Mouse (Mus musculus) CH12.LX (cell line): ENCODE results near the gene Rcvrn. TPM values are rescaled to one million over a fixed set of nuclear protein-coding genes. Genes with fewer than 3 reads are reported as not detected.

Source experiments
- DNase-seq: peaks from one replicate; pipeline ENCODE4 v3.0.0-alpha.2; 2013; ENCODE audit errors: extremely low read depth
- H3K27ac ChIP-seq: 2 replicates; pipeline ENCODE4 v1.5.1; 2012; ENCODE audit warnings: low read depth, mild to moderate bottlenecking, control low read depth, moderate library complexity; ENCODE audit not compliant: insufficient read depth
- H3K27me3 ChIP-seq: replicated peaks from 2 replicates; pipeline ENCODE3; 2012; ENCODE audit warnings: inconsistent platforms
- H3K36me3 ChIP-seq, 2 experiments: replicated peaks in 1 of 2; 2 replicates each; pipeline versions ENCODE3 to v1.6.1; 2012; ENCODE audit warnings: inconsistent platforms in 1 of 2, low read length in 1 of 2, mild to moderate bottlenecking in 1 of 2, mixed read lengths in 1 of 2, moderate library complexity in 1 of 2; ENCODE audit not compliant: control insufficient read depth in 1 of 2, insufficient read depth in 1 of 2
- H3K4me1 ChIP-seq, 2 experiments: 2 replicates each; pipeline ENCODE4 v1.6.1; 2012; ENCODE audit warnings: inconsistent platforms in 1 of 2, moderate library complexity in 1 of 2; ENCODE audit not compliant: insufficient read depth in 2 of 2, control insufficient read depth in 1 of 2
- H3K4me2 ChIP-seq: 2 replicates; pipeline ENCODE4 v1.6.1; 2012; ENCODE audit warnings: low read depth, mild to moderate bottlenecking, control low read depth; ENCODE audit not compliant: poor library complexity, insufficient read depth, severe bottlenecking
- H3K4me3 ChIP-seq, 3 experiments: fragments of 150-350 bp in 1 of 3; sonication (generic) in 1 of 3; replicated peaks in 1 of 3; 2 replicates each; pipeline versions ENCODE3 to v1.5.1; 2011 to 2012; ENCODE audit warnings: low read depth in 2 of 3, low read length in 2 of 3, mild to moderate bottlenecking in 2 of 3, moderate library complexity in 2 of 3, control low read depth in 1 of 3, improper control_type of control experiment in 1 of 3, inconsistent platforms in 1 of 3, mixed read lengths in 1 of 3; ENCODE audit not compliant: poor library complexity in 1 of 3
- H3K79me2 ChIP-seq: replicated peaks from 2 replicates; pipeline ENCODE4 v1.6.1; 2012; ENCODE audit warnings: mild to moderate bottlenecking, moderate library complexity; ENCODE audit not compliant: control insufficient read depth, poor library complexity, insufficient read depth, severe bottlenecking; ENCODE audit errors: extremely low read depth
- H3K9ac ChIP-seq: 2 replicates; pipeline ENCODE4 v1.6.1; 2012; ENCODE audit warnings: low read depth, mild to moderate bottlenecking, control low read depth, moderate library complexity; ENCODE audit not compliant: insufficient read depth
- H3K9me3 ChIP-seq: replicated peaks from 2 replicates; pipeline ENCODE3; 2012; ENCODE audit warnings: low read length, inconsistent platforms, mixed read lengths
- BHLHE40 ChIP-seq: IDR thresholded peaks from 2 replicates; pipeline ENCODE4 v1.6.1; 2011; ENCODE audit warnings: mild to moderate bottlenecking, low read depth, low read length, improper control_type of control experiment
- CHD1 ChIP-seq: IDR thresholded peaks from 2 replicates; pipeline ENCODE4 v1.6.1; 2012; ENCODE audit warnings: low read depth, low read length, improper control_type of control experiment, inconsistent platforms
- CHD2 ChIP-seq: IDR thresholded peaks from 2 replicates; pipeline ENCODE4 v1.6.1; 2011; ENCODE audit warnings: low read length, improper control_type of control experiment
- E2F4 ChIP-seq: IDR thresholded peaks from 2 replicates; pipeline ENCODE4 v1.6.1; 2011; ENCODE audit warnings: low read depth, low read length, improper control_type of control experiment; ENCODE audit not compliant: insufficient replicate concordance
- ELF1 ChIP-seq: IDR thresholded peaks from 2 replicates; pipeline ENCODE4 v1.6.1; 2014; ENCODE audit warnings: low read depth, mild to moderate bottlenecking, inconsistent platforms, low read length, improper control_type of control experiment
- EP300 ChIP-seq: IDR thresholded peaks from 2 replicates; pipeline ENCODE4 v1.6.1; 2011; ENCODE audit warnings: low read length, improper control_type of control experiment
- GABPA ChIP-seq: IDR thresholded peaks from 2 replicates; pipeline ENCODE4 v1.6.1; 2012; ENCODE audit warnings: low read depth, low read length, improper control_type of control experiment, inconsistent platforms; ENCODE audit not compliant: insufficient replicate concordance
- HCFC1 ChIP-seq: IDR thresholded peaks from 2 replicates; pipeline ENCODE4 v1.6.1; 2012; ENCODE audit warnings: low read depth, mild to moderate bottlenecking, inconsistent platforms, low read length, improper control_type of control experiment
- IRF4 ChIP-seq: IDR thresholded peaks from 2 replicates; pipeline ENCODE4 v1.6.1; 2014; ENCODE audit warnings: low read depth, mild to moderate bottlenecking, inconsistent platforms, low read length, improper control_type of control experiment
- JUN ChIP-seq: IDR thresholded peaks from 2 replicates; pipeline ENCODE4 v1.6.1; 2011; ENCODE audit warnings: low read depth, mild to moderate bottlenecking, low read length, improper control_type of control experiment, moderate library complexity; ENCODE audit not compliant: insufficient read depth
- JUND ChIP-seq: conservative IDR thresholded peaks from 2 replicates; pipeline ENCODE4 v1.6.1; 2011; ENCODE audit warnings: low read depth, low read length, improper control_type of control experiment
- MAX ChIP-seq: IDR thresholded peaks from 2 replicates; pipeline ENCODE4 v1.6.1; 2011; ENCODE audit warnings: low read length, improper control_type of control experiment
- MAZ ChIP-seq: IDR thresholded peaks from 2 replicates; pipeline ENCODE4 v1.6.1; 2012; ENCODE audit warnings: low read depth, mild to moderate bottlenecking, inconsistent platforms, low read length, improper control_type of control experiment, moderate library complexity
- MYC ChIP-seq: IDR thresholded peaks from 2 replicates; pipeline ENCODE4 v1.6.1; 2011; ENCODE audit warnings: low read depth, mild to moderate bottlenecking, improper control_type of control experiment, low read length
- NELFE ChIP-seq: IDR thresholded peaks from 2 replicates; pipeline ENCODE4 v1.6.1; 2011; ENCODE audit warnings: low read depth, low read length, improper control_type of control experiment
- NRF1 ChIP-seq: IDR thresholded peaks from 2 replicates; pipeline ENCODE4 v1.6.1; 2014; ENCODE audit warnings: low read depth, mild to moderate bottlenecking, inconsistent platforms, low read length, improper control_type of control experiment, moderate library complexity
- PAX5 ChIP-seq: IDR thresholded peaks from 2 replicates; pipeline ENCODE4 v1.6.1; 2012; ENCODE audit warnings: low read length, inconsistent platforms, mixed read lengths
- POLR2A ChIP-seq: IDR thresholded peaks from 2 replicates; pipeline ENCODE4 v1.6.1; 2011; ENCODE audit warnings: low read depth, mild to moderate bottlenecking, improper control_type of control experiment, low read length
- POLR2AphosphoS2 ChIP-seq: IDR thresholded peaks from 2 replicates; pipeline ENCODE4 v1.6.1; 2011; ENCODE audit warnings: low read depth, low read length, improper control_type of control experiment
- RAD21 ChIP-seq: IDR thresholded peaks from 2 replicates; pipeline ENCODE4 v1.6.1; 2011; ENCODE audit warnings: low read depth, mild to moderate bottlenecking, low read length, improper control_type of control experiment, moderate library complexity
- SMC3 ChIP-seq: IDR thresholded peaks from 2 replicates; pipeline ENCODE4 v1.6.1; 2011; ENCODE audit warnings: low read depth, low read length, improper control_type of control experiment
- TBP ChIP-seq: conservative IDR thresholded peaks from 2 replicates; pipeline ENCODE4 v1.6.1; 2011; ENCODE audit warnings: low read depth, low read length, improper control_type of control experiment
- UBTF ChIP-seq: IDR thresholded peaks from 2 replicates; pipeline ENCODE4 v1.6.1; 2012; ENCODE audit warnings: low read depth, mild to moderate bottlenecking, inconsistent platforms, low read length, improper control_type of control experiment, moderate library complexity
- USF1 ChIP-seq: IDR thresholded peaks from 2 replicates; pipeline ENCODE4 v1.6.1; 2014; ENCODE audit warnings: low read depth, mild to moderate bottlenecking, inconsistent platforms, low read length, improper control_type of control experiment
- ZC3H11A ChIP-seq: IDR thresholded peaks from 2 replicates; pipeline ENCODE4 v1.6.1; 2012; ENCODE audit warnings: low read depth, mild to moderate bottlenecking, inconsistent platforms, low read length, improper control_type of control experiment
- ZKSCAN1 ChIP-seq: IDR thresholded peaks from 2 replicates; pipeline ENCODE4 v1.6.1; 2012; ENCODE audit warnings: low read depth, inconsistent platforms, low read length, improper control_type of control experiment, borderline replicate concordance
- ZNF384 ChIP-seq: IDR thresholded peaks from 2 replicates; pipeline ENCODE4 v1.6.1; 2012; ENCODE audit warnings: low read depth, low read length, improper control_type of control experiment, inconsistent platforms
- dilution Hi-C: fragments of 300-500 bp; cut with MboI; formaldehyde crosslinking; loops from 2 replicates; pipeline ENCODE4 v1.14.3; 2020; ENCODE audit warnings: low sequenced_read_pairs; ENCODE audit not compliant: extremely low pct_unique_long_range_greater_than_20kb, extremely low pct_ligation_motif_present
- in situ Hi-C: fragments of 300-500 bp; cut with MboI; formaldehyde crosslinking; loops from 3 replicates; pipeline ENCODE4 v1.14.3; 2019; ENCODE audit warnings: low sequenced_read_pairs, low pct_ligation_motif_present, low pct_unique_long_range_greater_than_20kb, mixed read lengths
- polyA plus RNA-seq: library from polyadenylated mRNA; unstranded; fragments of >175 nt; gene quantifications from 2 replicates; pipeline ENCODE4 v1.2.1, GENCODE M21; 2012; ENCODE audit warnings: low read depth; ENCODE audit not compliant: insufficient read length
- total RNA-seq, 2 experiments: library from RNA; depleted of rRNA; stranded (reverse); fragments of 300-350 nt in 1 of 2; fragments of >200 nt in 1 of 2; gene quantifications; 2 replicates each; pipeline ENCODE4 v1.2.3; 2012 to 2014

Rcvrn gene
- total and polyA plus RNA-seq, 3 experiments: not detected

DNA sequence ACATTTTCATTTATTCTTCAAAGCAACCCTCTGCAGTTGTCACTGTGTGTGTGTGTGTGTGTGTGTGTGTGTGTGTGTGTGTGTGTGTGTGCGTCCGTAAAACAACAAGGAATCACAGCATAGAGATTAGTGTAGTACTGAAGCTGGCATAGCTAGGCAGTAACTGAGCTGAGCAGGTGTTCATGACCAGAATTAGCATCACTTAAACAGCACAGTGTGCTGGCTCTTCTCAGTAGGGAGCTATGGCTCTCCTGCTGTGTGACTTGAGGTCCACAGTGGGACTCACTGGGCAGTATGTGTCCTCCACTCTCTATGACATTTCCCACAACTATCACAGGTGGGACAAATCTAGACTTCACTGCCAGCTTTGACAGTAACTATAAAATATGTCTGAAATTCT, 35.9 kb downstream of the Rcvrn start:
- H3K4me3 ChIP-seq: no peak overlapping the region
- dilution Hi-C loops: no loop called here
- H3K4me1 ChIP-seq: peaks cover 17 to 39% of the 10 kb centered on the region in 2 experiments
- TF ChIP-seq USF1 (no peak), NRF1 (no peak)
- TF ChIP-seq, all 38 proteins: peak for 0
- H3K9ac ChIP-seq: no peak overlapping the region
- H3K27me3 ChIP-seq: no peaks in the 10 kb centered on the region
- no peaks in the 10 kb centered on the region for H3K79me2 ChIP-seq
- peaks cover 0 to 2% of the 10 kb centered on the region in 2 experiments for H3K36me3 ChIP-seq
- H3K27ac ChIP-seq: no peak overlapping the region; the same call in 1 of the 2 replicates
- in situ Hi-C loops: no loop called here
- H3K4me2 ChIP-seq: no peak overlapping the region
- DNase-seq: no peak
- H3K9me3 ChIP-seq: peaks cover 24% of the 10 kb centered on the region

DNA sequence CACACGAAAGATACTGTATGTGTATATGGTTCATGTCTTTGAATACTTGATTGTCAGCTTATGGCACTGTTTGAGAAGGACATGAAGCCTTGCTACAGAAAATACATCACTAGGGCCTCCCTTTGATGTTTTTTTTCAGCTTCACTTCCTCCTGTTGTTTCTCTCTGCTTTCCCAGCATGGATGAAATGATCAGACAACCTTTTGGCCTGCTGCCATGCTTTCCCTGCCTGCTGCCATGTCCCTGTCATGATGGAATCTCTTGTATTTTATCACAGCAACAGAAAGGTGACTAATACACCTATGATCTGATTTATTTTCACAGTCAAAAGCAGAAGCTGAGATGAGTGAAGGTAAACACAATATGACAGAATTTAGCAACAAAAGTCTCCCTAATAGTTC, 38.6 kb downstream of the Rcvrn start:
- Histone ChIP-seq H3K27ac (peak overlapping the region; percentile 66), H3K4me2 (no peak overlapping the region), H3K4me1 (peaks cover 31 to 65% of the 10 kb centered on the region in 2 experiments), H3K79me2 (no peaks in the 10 kb centered on the region), H3K9me3 (peaks cover 16% of the 10 kb centered on the region), H3K9ac (no peak overlapping the region), H3K4me3 (no peak overlapping the region), H3K36me3 (peaks cover 0 to 2% of the 10 kb centered on the region in 2 experiments), H3K27me3 (no peaks in the 10 kb centered on the region)
- dilution Hi-C loops: no loop called here
- peak; percentile 40; the same call in 1 of the 2 replicates for TF ChIP-seq ZNF384
- no peak for TF ChIP-seq CHD2
- TF ChIP-seq PAX5: no peak
- no peak for TF ChIP-seq GABPA
- no peak for TF ChIP-seq ZC3H11A
- TF ChIP-seq MAX: no peak
- no peak for TF ChIP-seq NRF1
- DNase-seq: no peak
- in situ Hi-C loops: no loop called here

GRCm38 (mm10) chr11:67734597-67734996, 39.5 kb downstream of the Rcvrn start:
- in situ Hi-C loops (no loop called here), dilution Hi-C loops (no loop called here)
- Histone ChIP-seq H3K27ac (peak overlapping the region; percentile 75), H3K27me3 (no peaks in the 10 kb centered on the region), H3K4me2 (peak overlapping the region; percentile 88), H3K9ac (no peak overlapping the region), H3K4me1 (peaks cover 30 to 68% of the 10 kb centered on the region in 2 experiments), H3K9me3 (peaks cover 16% of the 10 kb centered on the region), H3K4me3 (no peak overlapping the region), H3K79me2 (no peaks in the 10 kb centered on the region), H3K36me3 (peaks cover 0 to 2% of the 10 kb centered on the region in 2 experiments)
- peak; percentile 98 for DNase-seq
- TF ChIP-seq ZKSCAN1: no peak
- TF ChIP-seq POLR2A: no peak
- TF ChIP-seq JUND: peak; percentile 100
- TF ChIP-seq UBTF: no peak
- TF ChIP-seq NELFE: peak; percentile 38; the same call in 1 of the 2 replicates
- no peak for TF ChIP-seq ZC3H11A
- TF ChIP-seq CHD1: no peak
- TF ChIP-seq E2F4: peak; percentile 68; the same call in 1 of the 2 replicates
- peak; percentile 64 for TF ChIP-seq HCFC1
- peak; percentile 34 for TF ChIP-seq RAD21
- no peak for TF ChIP-seq PAX5
- peak; percentile 33 for TF ChIP-seq SMC3
- TF ChIP-seq MAZ: peak; percentile 83
- peak; percentile 99 for TF ChIP-seq IRF4
- peak; percentile 100 for TF ChIP-seq EP300
- TF ChIP-seq TBP: peak; percentile 47; the same call in 1 of the 2 replicates
- peak; percentile 99 for TF ChIP-seq JUN
- TF ChIP-seq ELF1: peak; percentile 74
- TF ChIP-seq MYC: peak; percentile 97
- TF ChIP-seq POLR2AphosphoS2: no peak
- TF ChIP-seq BHLHE40: peak; percentile 98
